Mouse (Mus musculus): ENCODE results near the gene Apol10a. TPM values are rescaled to one million over a fixed set of nuclear protein-coding genes. Genes with fewer than 3 reads are reported as not detected.

Apol10a gene
- 0.15 TPM for polyA plus RNA-seq (2017; shearing (Covaris generic))

GRCm38 (mm10) chr15:77476693-77477092 lies at the start of gene Apol10a:
Gene Apol10a (plus strand): TSS chr15:77477047.

GRCm38 (mm10) chr15:77447392-77447791 lies 29.5 kb upstream of the Apol10a start, which contains the start of gene Apol7b:
Gene Apol7b (minus strand): TSS chr15:77447492.

GRCm38 (mm10) chr15:77507966-77508365 lies 31.1 kb downstream of the Apol10a start, which contains the start of gene Apol11a:
Gene Apol11a (plus strand): TSS chr15:77508271.

GRCm38 (mm10) chr15:77533216-77533615 lies 56.4 kb downstream of the Apol10a start, which contains the start of gene Apol7c:
Gene Apol7c (minus strand): TSS chr15:77533316.

Other genes starting within 250 kb of the Apol10a start
- gene Rbfox2, start 170.0 kb upstream of the Apol10a start, polyA plus RNA-seq (2017; shearing (Covaris generic)) = not detected
- not detected for gene Apol7a, start 77.9 kb upstream of the Apol10a start, polyA plus RNA-seq (2017; shearing (Covaris generic))
- gene Apol9a, start 65.9 kb upstream of the Apol10a start, polyA plus RNA-seq (2017; shearing (Covaris generic)) = 4.5 TPM
- 0.32 TPM for gene Apol7b, start 29.6 kb upstream of the Apol10a start, polyA plus RNA-seq (2017; shearing (Covaris generic))
- gene Apol11a, start 31.2 kb downstream of the Apol10a start, polyA plus RNA-seq (2017; shearing (Covaris generic)) = 0.89 TPM
- gene Apol7c, start 56.3 kb downstream of the Apol10a start, polyA plus RNA-seq (2017; shearing (Covaris generic)) = not detected
- gene 1700025B11Rik, start 84.8 kb downstream of the Apol10a start, polyA plus RNA-seq (2017; shearing (Covaris generic)) = not detected
- gene Apol10b, start 119.1 kb downstream of the Apol10a start, polyA plus RNA-seq (2017; shearing (Covaris generic)) = 4.6 TPM
- gene Gm36245, start 122.2 kb downstream of the Apol10a start, polyA plus RNA-seq (2017; shearing (Covaris generic)) = not detected
- gene Apol11b, start 166.2 kb downstream of the Apol10a start, polyA plus RNA-seq (2017; shearing (Covaris generic)) = 6.1 TPM
- 79.7 TPM for gene Apol7e, start 221.8 kb downstream of the Apol10a start, polyA plus RNA-seq (2017; shearing (Covaris generic))

Data from activated CD4-positive, CD25-positive, alpha-beta regulatory T cell, adult 9 weeks (primary cell).